Comparison of ENCODE assay signal across 19 mouse cellular contexts in the genomic region with DNA sequence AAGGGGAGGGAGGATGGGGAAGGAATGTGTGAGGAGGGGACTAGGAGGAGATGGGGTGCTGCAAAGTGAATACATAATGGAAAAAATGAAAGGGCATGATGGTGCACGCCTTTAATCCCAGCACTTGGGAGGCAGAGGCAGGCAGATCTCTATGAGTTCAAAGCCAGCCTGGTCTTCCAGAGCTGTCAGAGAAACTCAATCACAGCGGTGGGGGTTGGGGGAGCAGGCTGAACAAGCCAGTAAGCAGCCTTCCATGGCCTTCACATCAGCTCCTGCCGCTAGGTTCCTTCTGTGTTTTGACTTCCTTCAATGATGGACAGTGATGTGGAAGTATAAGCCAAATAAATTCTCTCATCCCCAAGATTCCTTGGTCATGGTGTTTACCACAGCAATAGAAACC. TPM values are rescaled to one million over a fixed set of nuclear protein-coding genes. Genes with fewer than 3 reads are reported as not detected.
DNase-seq lines count a peak whose midpoint lies in the region; ATAC-seq lines count a peak whose summit lies in the region.
"Had no signal": no experiment of that assay in that cellular context is flagged by ENCODE, and none has a peak within 500 bp of the region (broad histone marks: within the 10 kb centered on the region; RNA-seq: fewer than 3 reads in every experiment).

No protein-coding gene starts in this region.

- peak; percentile 38 for DNase-seq in cerebellum, adult 9-10 months
- DNase-seq in cerebellum, postnatal 4 days (ENCODE audit: low spot score in 2 of 2) = no peak
- peak; percentile 6 for DNase-seq in heart, postnatal 4 days
- DNase-seq in heart, postnatal 10 days = no peak
- peak; percentile 8 for DNase-seq in neural tube, embryonic 11.5 days (ENCODE audit: low spot score)
- DNase-seq in natural killer cell, adult 2 months (ENCODE audit: low spot score in 2 of 2) = no peak
- DNase-seq: adrenal gland, adult 8-10 months; gastrocnemius, postnatal 14 days had no signal

- H3K4me1 ChIP-seq in neural tube, embryonic 11.5 days (ENCODE audit: control insufficient read depth, insufficient read depth, low read length) = no peaks in the 10 kb centered on the region
- H3K4me1 ChIP-seq in neural tube, embryonic 15.5 days = peaks cover 4% of the 10 kb centered on the region; the same call in 1 of the 2 replicates
- H3K4me1 ChIP-seq: embryonic facial prominence, embryonic 12.5 days had no signal

- H3K36me3 ChIP-seq in neural tube, embryonic 11.5 days (ENCODE audit: control insufficient read depth, insufficient read depth, low read length) = peaks cover 20% of the 10 kb centered on the region
- peaks cover 41% of the 10 kb centered on the region for H3K36me3 ChIP-seq in neural tube, embryonic 15.5 days

- H3K27ac ChIP-seq in neural tube, embryonic 11.5 days (ENCODE audit: low read depth, low read length) = no peak overlapping the region
- H3K27ac ChIP-seq in neural tube, embryonic 15.5 days (replicated peaks) = no peak overlapping the region
- H3K27ac ChIP-seq: embryonic facial prominence, embryonic 12.5 days; heart, embryonic 13.5 days; hindbrain, embryonic 14.5 days had no signal

- no peaks in the 10 kb centered on the region for H3K27me3 ChIP-seq in neural tube, embryonic 11.5 days (ENCODE audit: control insufficient read depth, insufficient read depth, low read length)
- 0 out of 2 replicates have a peak, but pooled peaks cover 3% of the 10 kb centered on the region for H3K27me3 ChIP-seq in neural tube, embryonic 15.5 days (replicated peaks)
- H3K27me3 ChIP-seq: embryonic facial prominence, embryonic 12.5 days had no signal

- no peak overlapping the region for H3K4me2 ChIP-seq in neural tube, embryonic 11.5 days (ENCODE audit: low read depth)
- H3K4me2 ChIP-seq in neural tube, embryonic 15.5 days = no peak overlapping the region
- H3K4me2 ChIP-seq: embryonic facial prominence, embryonic 12.5 days; heart, embryonic 13.5 days; hindbrain, embryonic 14.5 days had no signal

- no peaks in the 10 kb centered on the region for H3K9me3 ChIP-seq in neural tube, embryonic 11.5 days (ENCODE audit: control insufficient read depth, low read length)
- no peaks in the 10 kb centered on the region for H3K9me3 ChIP-seq in neural tube, embryonic 15.5 days (replicated peaks)
- H3K9me3 ChIP-seq: embryonic facial prominence, embryonic 12.5 days; heart, embryonic 13.5 days had no signal

- intact Hi-C loops in heart, postnatal 10 days (cut with DNase I) = no loop called here

- ATAC-seq in neural tube, embryonic 11.5 days (ENCODE audit: insufficient read depth, low FRiP score, low TSS enrichment) = no peak
- ATAC-seq in neural tube, embryonic 15.5 days (ENCODE audit: low FRiP score) = no peak
- ATAC-seq: forebrain, embryonic 16.5 days had no signal

- no peak overlapping the region for H3K4me3 ChIP-seq in neural tube, embryonic 11.5 days (ENCODE audit: low read depth, low read length)
- no peak overlapping the region for H3K4me3 ChIP-seq in neural tube, embryonic 15.5 days (replicated peaks)
- H3K4me3 ChIP-seq: embryonic facial prominence, embryonic 12.5 days; heart, embryonic 13.5 days had no signal

- 64% methylated on average over 3 of the region's 3 CpGs for whole genome bisulfite sequencing in neural tube, embryonic 11.5 days
- 75% methylated on average over 3 of the region's 3 CpGs for WGBS in neural tube, embryonic 15.5 days

- no peak overlapping the region for H3K9ac ChIP-seq in neural tube, embryonic 11.5 days (ENCODE audit: low read length)
- H3K9ac ChIP-seq in neural tube, embryonic 15.5 days (replicated peaks) = no peak overlapping the region
- H3K9ac ChIP-seq: embryonic facial prominence, embryonic 12.5 days; heart, embryonic 13.5 days; hindbrain, embryonic 14.5 days had no signal

RNA-seq across cellular contexts. Expression of gene H2-D1, which starts 7.2 kb away (rescaled TPM):
- total RNA-seq in heart, postnatal 4 days (2021) = 10 to 100 TPM; 45.9 to 50.4 TPM
- 10 to 100 TPM; 67.7 to 69.9 TPM for total RNA-seq in heart, postnatal 10 days (2021)
- 47.9 and 56.5 TPM in 2 replicates for polyA plus RNA-seq in neural tube, embryonic 11.5 days (2014; fragmentation: Nextera tagmentation; extraction: Ambion mirVana)
- 143 and 196 TPM in 2 replicates for polyA plus RNA-seq in neural tube, embryonic 15.5 days (2015; fragmentation: Nextera tagmentation; extraction: Ambion mirVana)

RNA-seq across cellular contexts. Expression of gene Ddx39b, which starts 13.8 kb away (rescaled TPM):
- total RNA-seq in heart, postnatal 4 days (2021) = 100 to 1,000 TPM; 221 to 230 TPM
- 100 to 1,000 TPM; 163 to 169 TPM for total RNA-seq in heart, postnatal 10 days (2021)
- 634 and 672 TPM in 2 replicates for polyA plus RNA-seq in neural tube, embryonic 11.5 days (2014; fragmentation: Nextera tagmentation; extraction: Ambion mirVana)
- 334 and 376 TPM in 2 replicates for polyA plus RNA-seq in neural tube, embryonic 15.5 days (2015; fragmentation: Nextera tagmentation; extraction: Ambion mirVana)

RNA-seq across cellular contexts. Expression of gene Nfkbil1, which starts 19.7 kb away (rescaled TPM):
- total RNA-seq in heart, postnatal 4 days (2021) = 10 to 100 TPM; 10.8 to 11.0 TPM
- total RNA-seq in heart, postnatal 10 days (2021) = 10 to 100 TPM in 1 of 2 experiments, 1 to 10 TPM in 1; 10.0 to 12.2 TPM
- polyA plus RNA-seq in neural tube, embryonic 11.5 days (2014; fragmentation: Nextera tagmentation; extraction: Ambion mirVana) = 4.7 and 5.0 TPM in 2 replicates
- polyA plus RNA-seq in neural tube, embryonic 15.5 days (2015; fragmentation: Nextera tagmentation; extraction: Ambion mirVana) = 11.2 and 12.1 TPM in 2 replicates

RNA-seq across cellular contexts. Expression of gene Atp6v1g2, which starts 21.8 kb away (rescaled TPM):
- total RNA-seq in heart, postnatal 4 days (2021) = 1 to 10 TPM; 8.0 to 9.3 TPM
- total RNA-seq in heart, postnatal 10 days (2021) = 1 to 10 TPM; 4.9 to 5.7 TPM
- 14.1 and 16.8 TPM in 2 replicates for polyA plus RNA-seq in neural tube, embryonic 11.5 days (2014; fragmentation: Nextera tagmentation; extraction: Ambion mirVana)
- 116 and 126 TPM in 2 replicates for polyA plus RNA-seq in neural tube, embryonic 15.5 days (2015; fragmentation: Nextera tagmentation; extraction: Ambion mirVana)

RNA-seq across cellular contexts. Expression of gene Gm16181, which starts 34.7 kb away (rescaled TPM):
- total RNA-seq in heart, postnatal 4 days (2021) = under 1 TPM in 1 of 2 experiments, not detected in 1; 0.52 TPM
- under 1 TPM in 1 of 2 experiments, not detected in 1; 0.84 TPM for total RNA-seq in heart, postnatal 10 days (2021)
- polyA plus RNA-seq in neural tube, embryonic 11.5 days (2014; fragmentation: Nextera tagmentation; extraction: Ambion mirVana) = 0.50 TPM in 1 of 2 replicates, not detected in the other
- 0.40 TPM in 1 of 2 replicates, not detected in the other for polyA plus RNA-seq in neural tube, embryonic 15.5 days (2015; fragmentation: Nextera tagmentation; extraction: Ambion mirVana)
- total RNA-seq: adrenal gland, adult 8-10 months; adrenal gland, postnatal 4 days; ES-E14; gastrocnemius, adult 18-20 months; gastrocnemius, postnatal 14 days; hematopoietic stem cell, adult 5-6 weeks had no signal
- polyA plus RNA-seq: cortical plate, adult 2 months; embryonic facial prominence, embryonic 12.5 days; forebrain, embryonic 11.5 days; heart, embryonic 13.5 days; hindbrain, embryonic 14.5 days had no signal

Comparison
In these comparisons a context has a peak if more than half of its experiments do, and no peak if none do; other contexts are left out.
1. DNase-seq: peak in cerebellum, adult 9-10 months (single experiment), heart, postnatal 4 days (single experiment) and neural tube, embryonic 11.5 days (single experiment); none in cerebellum, postnatal 4 days (0 of 2), heart, postnatal 10 days (0 of 2) and natural killer cell, adult 2 months (0 of 2).